Mouse (Mus musculus) olfactory bulb, adult 2 months (tissue): ENCODE data around the gene Spata48.

ENCODE experiments used
- CTCF ChIP-seq: fragments of 200-500 bp; IDR thresholded peaks from 2 replicates; pipeline ENCODE4 v1.5.1; 2012; ENCODE audit warnings: low read depth, mild to moderate bottlenecking, low read length, moderate library complexity; ENCODE audit not compliant: insufficient read depth
- POLR2A ChIP-seq: fragments of 200-500 bp; IDR thresholded peaks from 2 replicates; pipeline ENCODE4 v1.6.1; 2012; ENCODE audit warnings: mild to moderate bottlenecking, low read depth, low read length, moderate library complexity; ENCODE audit not compliant: insufficient read depth

GRCm38 (mm10) chr11:11492044-11492443 lies 30.1 kb downstream of the Spata48 start:
- TF ChIP-seq CTCF, result no peak
- no peak for TF ChIP-seq POLR2A
